Mouse (Mus musculus): ENCODE data around the gene Pcyt2. TPM values are rescaled to one million over a fixed set of nuclear protein-coding genes. Genes with fewer than 3 reads are reported as not detected.

Gene Pcyt2
- polyA plus RNA-seq, 1 experiment from 2014 or later: 187 TPM

DNA sequence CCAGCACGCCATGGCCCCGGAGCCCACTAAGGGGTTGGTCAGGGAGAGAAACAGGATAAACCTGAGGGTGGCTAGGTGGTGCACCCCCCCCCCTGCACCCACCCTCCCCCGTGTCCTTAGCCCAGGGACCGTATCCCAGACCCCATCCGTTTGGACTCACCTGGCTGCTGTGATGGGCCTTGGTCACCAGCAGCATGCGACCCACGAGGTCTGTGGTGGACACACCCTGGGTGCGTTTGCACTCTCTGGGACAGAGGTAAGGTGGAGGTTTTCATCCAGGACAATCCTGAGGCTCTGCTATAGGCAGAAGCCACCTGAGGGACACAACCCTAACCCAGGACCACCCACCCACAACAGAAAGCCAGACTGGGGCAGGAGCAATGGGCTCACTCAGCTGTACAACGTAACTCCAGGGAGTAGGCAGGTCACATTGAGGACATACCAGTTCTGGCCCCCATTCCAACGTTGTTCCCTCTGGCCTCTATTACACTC is 4.2 kb downstream of the Pcyt2 start:
- Histone ChIP-seq H3K4me2 (ENCODE audit: low read depth, low read length) (no peak overlapping the region), H3K36me3 (ENCODE audit: control insufficient read depth, insufficient read depth, low read length) (peaks cover 29% of the 10 kb centered on the region), H3K9ac (replicated peaks; ENCODE audit: low read depth, low read length) (no peak overlapping the region), H3K9me3 (ENCODE audit: control insufficient read depth, low read length) (no peaks in the 10 kb centered on the region), H3K4me3 (ENCODE audit: low read depth, low read length) (no peak overlapping the region), H3K27ac (ENCODE audit: low read depth, low read length) (no peak overlapping the region), H3K27me3 (ENCODE audit: control insufficient read depth, insufficient read depth, low read length) (0 out of 2 replicates have a peak, but pooled peaks cover 3% of the 10 kb centered on the region), H3K4me1 (ENCODE audit: control insufficient read depth, insufficient read depth, low read length) (peaks cover 15% of the 10 kb centered on the region)
- ATAC-seq (ENCODE audit: low read depth): no peak
- WGBS: 85% methylated on average over 10 of the region's 10 CpGs

DNA sequence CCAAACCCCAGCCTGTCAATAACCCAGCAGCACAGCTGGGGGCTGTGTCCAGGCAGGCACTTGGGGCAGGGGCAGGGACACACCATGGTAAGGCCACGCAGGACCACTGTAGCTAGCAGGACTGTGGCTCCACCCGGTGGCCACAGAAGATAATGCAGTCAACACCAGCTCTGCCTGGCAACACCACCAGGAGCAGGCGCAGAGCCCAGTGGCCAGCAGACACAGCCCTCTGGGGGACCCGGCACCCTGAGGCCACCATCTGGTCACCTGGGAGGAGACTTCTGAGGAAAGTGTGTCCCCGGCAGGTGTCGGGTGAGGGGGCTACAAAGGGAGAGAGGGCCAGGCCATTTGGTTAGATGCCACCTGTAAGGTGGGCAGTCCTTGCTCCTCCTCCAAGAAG is 5.0 kb downstream of the Pcyt2 start:
- Histone ChIP-seq H3K9ac (replicated peaks; ENCODE audit: low read depth, low read length) (no peak overlapping the region), H3K36me3 (ENCODE audit: control insufficient read depth, insufficient read depth, low read length) (peaks cover 28% of the 10 kb centered on the region), H3K9me3 (ENCODE audit: control insufficient read depth, low read length) (no peaks in the 10 kb centered on the region), H3K27me3 (ENCODE audit: control insufficient read depth, insufficient read depth, low read length) (0 out of 2 replicates have a peak, but pooled peaks cover 3% of the 10 kb centered on the region), H3K4me1 (ENCODE audit: control insufficient read depth, insufficient read depth, low read length) (peaks cover 20% of the 10 kb centered on the region), H3K27ac (ENCODE audit: low read depth, low read length) (no peak overlapping the region), H3K4me2 (ENCODE audit: low read depth, low read length) (no peak overlapping the region), H3K4me3 (ENCODE audit: low read depth, low read length) (no peak overlapping the region)
- peak; percentile 24; the same call in 1 of the 2 replicates for ATAC-seq (ENCODE audit: low read depth)
- WGBS: 51% methylated on average over 6 of the region's 6 CpGs

DNA sequence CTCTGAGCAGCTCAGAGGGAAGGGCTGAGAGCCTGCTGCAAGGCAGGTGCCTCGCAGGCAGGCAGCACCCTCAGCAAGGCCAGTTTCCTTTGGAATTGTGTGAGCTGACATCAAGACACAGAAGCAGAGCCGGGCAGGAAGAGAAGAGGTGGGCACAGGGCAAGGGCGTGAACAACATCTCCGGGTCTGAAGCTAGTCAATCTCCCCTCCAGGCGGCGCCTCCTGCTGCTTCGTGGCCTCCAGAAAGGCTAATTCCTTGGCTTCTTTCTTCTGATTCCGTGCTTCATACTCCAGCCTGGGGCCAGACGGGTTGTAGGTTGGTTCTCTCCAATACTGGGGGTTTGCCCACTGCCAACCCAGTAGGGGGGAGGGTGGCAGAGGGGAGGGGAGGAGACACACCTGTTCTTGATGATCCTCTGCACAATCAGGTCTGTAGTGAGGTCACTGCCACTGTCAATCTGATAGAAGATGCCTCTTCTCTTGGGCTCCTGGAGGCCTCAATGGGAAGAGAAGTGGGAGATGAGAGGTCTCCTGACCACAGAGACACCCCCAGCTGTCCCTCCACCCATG is 7.2 kb downstream of the Pcyt2 start:
- 80% methylated on average over 9 of the region's 9 CpGs for WGBS
- no peak for ATAC-seq (ENCODE audit: low read depth)
- H3K27me3 ChIP-seq (ENCODE audit: control insufficient read depth, insufficient read depth, low read length): 0 out of 2 replicates have a peak, but pooled peaks cover 3% of the 10 kb centered on the region
- no peak overlapping the region for H3K27ac ChIP-seq (ENCODE audit: low read depth, low read length)
- no peak overlapping the region for H3K9ac ChIP-seq (replicated peaks; ENCODE audit: low read depth, low read length)
- H3K4me3 ChIP-seq (ENCODE audit: low read depth, low read length): no peak overlapping the region
- H3K4me2 ChIP-seq (ENCODE audit: low read depth, low read length): no peak overlapping the region
- H3K4me1 ChIP-seq (ENCODE audit: control insufficient read depth, insufficient read depth, low read length): peaks cover 7% of the 10 kb centered on the region; the same call in 1 of the 2 replicates
- no peaks in the 10 kb centered on the region for H3K9me3 ChIP-seq (ENCODE audit: control insufficient read depth, low read length)
- peaks cover 29% of the 10 kb centered on the region for H3K36me3 ChIP-seq (ENCODE audit: control insufficient read depth, insufficient read depth, low read length)

DNA sequence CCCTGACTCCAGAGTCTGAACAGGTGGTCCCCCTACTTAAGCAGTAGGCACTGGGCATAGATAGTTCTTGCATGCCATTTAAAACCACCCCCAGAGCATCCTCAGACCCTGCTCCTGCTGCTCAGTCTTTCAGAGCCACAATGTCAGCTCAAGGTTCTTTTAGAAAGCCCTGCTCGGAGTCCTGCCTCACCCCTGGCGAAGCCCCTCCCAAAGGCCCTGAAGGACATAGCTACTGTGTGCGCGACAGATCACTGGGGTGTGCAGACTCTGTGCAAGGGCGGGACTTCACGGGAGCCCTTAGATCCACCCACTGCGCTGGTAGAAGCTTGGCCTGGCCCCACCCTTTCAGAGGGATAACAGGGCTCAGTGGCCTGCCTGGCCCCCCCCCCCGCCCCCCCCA is 8.5 kb downstream of the Pcyt2 start:
- no peak overlapping the region for H3K4me3 ChIP-seq (ENCODE audit: low read depth, low read length)
- no peak overlapping the region for H3K9ac ChIP-seq (replicated peaks; ENCODE audit: low read depth, low read length)
- peaks cover 7% of the 10 kb centered on the region; the same call in 1 of the 2 replicates for H3K4me1 ChIP-seq (ENCODE audit: control insufficient read depth, insufficient read depth, low read length)
- 42% methylated on average over 7 of the region's 8 CpGs for WGBS
- H3K36me3 ChIP-seq (ENCODE audit: control insufficient read depth, insufficient read depth, low read length): peaks cover 40% of the 10 kb centered on the region
- H3K27ac ChIP-seq (ENCODE audit: low read depth, low read length): no peak overlapping the region
- no peaks in the 10 kb centered on the region for H3K9me3 ChIP-seq (ENCODE audit: control insufficient read depth, low read length)
- 0 out of 2 replicates have a peak, but pooled peaks cover 3% of the 10 kb centered on the region for H3K27me3 ChIP-seq (ENCODE audit: control insufficient read depth, insufficient read depth, low read length)
- ATAC-seq (ENCODE audit: low read depth): no peak
- no peak overlapping the region for H3K4me2 ChIP-seq (ENCODE audit: low read depth, low read length)

DNA sequence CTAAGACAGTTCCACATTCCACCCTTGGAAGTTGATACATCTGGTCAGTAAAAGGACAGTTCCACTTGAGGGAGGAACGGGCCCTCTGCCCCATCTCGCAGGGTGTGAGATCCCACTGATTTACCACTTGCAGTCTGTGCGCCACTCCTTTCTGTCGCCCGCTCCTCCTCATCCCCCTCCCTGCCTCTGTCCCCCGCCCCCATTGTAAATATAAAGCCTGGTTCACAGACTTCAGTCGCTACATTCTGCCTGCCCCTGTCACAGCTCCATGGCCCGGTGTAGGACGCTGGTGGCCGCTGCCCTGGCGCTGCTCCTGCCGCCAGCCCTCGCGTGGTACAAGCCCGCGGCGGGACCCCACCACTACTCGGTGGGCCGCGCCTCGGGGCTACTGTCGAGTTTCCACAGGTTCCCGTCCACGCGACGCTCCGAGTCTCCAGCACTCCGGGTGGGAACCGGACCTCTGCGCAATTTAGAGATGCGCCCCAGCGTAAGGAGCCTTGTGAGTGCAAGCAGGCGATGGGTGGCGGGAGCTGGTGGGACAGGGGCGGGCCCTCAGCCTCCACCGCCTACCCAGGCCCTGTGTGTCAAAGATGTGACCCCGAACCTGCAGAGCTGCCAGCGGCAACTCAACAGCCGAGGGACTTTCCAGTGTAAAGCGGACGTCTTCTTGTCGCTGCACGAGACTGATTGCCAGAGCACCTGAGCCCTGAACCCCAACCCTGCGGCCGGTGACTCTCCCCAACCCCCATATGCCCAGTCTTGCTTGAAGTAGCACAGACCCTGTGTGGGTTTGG is 9.3 kb downstream of the Pcyt2 start, which contains the start of gene Npb:
Gene Npb, plus strand, starts transcription at position 237 of the 794 bp plus-strand sequence.
- peaks cover 43% of the 10 kb centered on the region for H3K36me3 ChIP-seq (ENCODE audit: control insufficient read depth, insufficient read depth, low read length)
- WGBS: 6% methylated on average over 45 of the region's 45 CpGs
- peak; percentile 14; the same call in 1 of the 2 replicates for ATAC-seq (ENCODE audit: low read depth)
- peak within 1 kb of the TSS; percentile 39 for H3K4me2 ChIP-seq (ENCODE audit: low read depth, low read length)
- H3K4me3 ChIP-seq (ENCODE audit: low read depth, low read length): peak within 1 kb of the TSS; percentile 9; the same call in 1 of the 2 replicates
- H3K9me3 ChIP-seq (ENCODE audit: control insufficient read depth, low read length): no peaks in the 10 kb centered on the region
- H3K9ac ChIP-seq (replicated peaks; ENCODE audit: low read depth, low read length): peak within 1 kb of the TSS; percentile 11; the same call in 1 of the 2 replicates
- peaks cover 7% of the 10 kb centered on the region; the same call in 1 of the 2 replicates for H3K4me1 ChIP-seq (ENCODE audit: control insufficient read depth, insufficient read depth, low read length)
- 0 out of 2 replicates have a peak, but pooled peaks cover 3% of the 10 kb centered on the region for H3K27me3 ChIP-seq (ENCODE audit: control insufficient read depth, insufficient read depth, low read length)
- no peak within 1 kb of the TSS for H3K27ac ChIP-seq (ENCODE audit: low read depth, low read length)

DNA sequence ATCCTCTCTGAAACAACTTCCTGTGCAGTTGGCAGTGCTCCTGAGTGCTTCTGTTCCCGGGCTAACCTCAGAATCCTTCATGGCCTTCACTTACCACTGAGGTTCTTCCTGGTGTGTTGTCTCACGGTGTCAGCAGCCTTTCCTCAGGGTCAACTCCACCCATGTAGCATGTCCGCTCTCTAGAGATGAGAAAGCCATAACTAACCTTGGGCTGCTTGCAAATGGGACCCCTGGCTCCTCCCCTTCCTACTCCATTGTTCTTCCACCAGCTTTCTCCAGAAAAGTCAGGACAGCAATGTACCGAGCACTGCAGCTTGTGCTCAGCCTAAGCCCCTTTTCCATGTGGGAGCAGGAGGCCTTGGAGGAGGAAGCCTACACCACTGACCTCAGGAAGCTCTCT is 11.0 kb downstream of the Pcyt2 start:
- no peak for ATAC-seq (ENCODE audit: low read depth)
- WGBS: 69% methylated on average over 4 of the region's 4 CpGs
- Histone ChIP-seq H3K9ac (replicated peaks; ENCODE audit: low read depth, low read length) (no peak overlapping the region), H3K27ac (ENCODE audit: low read depth, low read length) (no peak overlapping the region), H3K9me3 (ENCODE audit: control insufficient read depth, low read length) (no peaks in the 10 kb centered on the region), H3K36me3 (ENCODE audit: control insufficient read depth, insufficient read depth, low read length) (peaks cover 46% of the 10 kb centered on the region), H3K4me2 (ENCODE audit: low read depth, low read length) (no peak overlapping the region), H3K4me3 (ENCODE audit: low read depth, low read length) (no peak overlapping the region), H3K27me3 (ENCODE audit: control insufficient read depth, insufficient read depth, low read length) (0 out of 2 replicates have a peak, but pooled peaks cover 3% of the 10 kb centered on the region), H3K4me1 (ENCODE audit: control insufficient read depth, insufficient read depth, low read length) (peaks cover 7% of the 10 kb centered on the region; the same call in 1 of the 2 replicates)

DNA sequence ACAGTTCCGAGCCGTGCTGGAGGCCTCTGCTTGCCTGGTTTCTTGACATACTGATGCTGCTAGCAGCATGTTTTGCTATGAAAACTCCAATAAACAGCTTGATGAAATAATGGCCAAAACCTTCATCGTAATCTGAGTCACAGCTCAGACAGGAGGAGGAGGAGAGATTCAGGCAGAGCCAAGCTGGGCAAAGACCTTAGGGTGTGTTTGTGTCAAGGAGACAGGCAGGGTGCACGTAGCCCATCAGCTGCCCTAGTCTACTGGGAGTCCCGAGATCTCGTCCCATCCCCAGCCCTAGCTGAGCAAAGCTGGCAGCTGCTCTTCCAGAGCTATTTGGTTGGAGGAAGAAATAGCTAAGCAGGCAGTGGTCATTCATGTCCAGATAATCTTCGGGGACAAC is 12.1 kb downstream of the Pcyt2 start:
- Histone ChIP-seq H3K9ac (replicated peaks; ENCODE audit: low read depth, low read length) (no peak overlapping the region), H3K27me3 (ENCODE audit: control insufficient read depth, insufficient read depth, low read length) (0 out of 2 replicates have a peak, but pooled peaks cover 3% of the 10 kb centered on the region), H3K36me3 (ENCODE audit: control insufficient read depth, insufficient read depth, low read length) (peaks cover 40% of the 10 kb centered on the region), H3K9me3 (ENCODE audit: control insufficient read depth, low read length) (no peaks in the 10 kb centered on the region), H3K4me2 (ENCODE audit: low read depth, low read length) (no peak overlapping the region), H3K4me1 (ENCODE audit: control insufficient read depth, insufficient read depth, low read length) (peaks cover 7% of the 10 kb centered on the region; the same call in 1 of the 2 replicates), H3K4me3 (ENCODE audit: low read depth, low read length) (no peak overlapping the region), H3K27ac (ENCODE audit: low read depth, low read length) (no peak overlapping the region)
- ATAC-seq (ENCODE audit: low read depth): no peak
- 95% methylated on average over 7 of the region's 7 CpGs for WGBS

DNA sequence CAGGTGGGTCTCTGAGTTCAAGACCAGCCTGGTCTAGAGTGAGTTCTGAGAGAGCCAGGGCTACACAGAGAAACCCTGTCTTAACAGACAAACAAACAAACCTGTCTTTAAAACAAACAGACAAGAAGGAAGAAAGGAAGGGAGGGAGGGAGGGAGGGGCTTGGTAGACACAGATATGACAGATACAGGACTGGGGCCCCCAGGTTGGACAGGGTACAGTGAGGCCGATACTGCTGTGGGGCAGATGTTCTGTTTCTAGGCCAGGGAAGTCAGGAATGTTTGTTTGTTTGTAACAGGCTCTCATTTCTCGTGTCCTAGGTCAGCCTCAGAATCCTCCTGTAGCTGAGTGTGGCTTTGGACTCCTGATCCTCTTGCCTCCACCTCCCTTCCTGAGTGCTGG is 14.2 kb downstream of the Pcyt2 start:
- ATAC-seq (ENCODE audit: low read depth): no peak
- no peak overlapping the region for H3K4me3 ChIP-seq (ENCODE audit: low read depth, low read length)
- H3K27me3 ChIP-seq (ENCODE audit: control insufficient read depth, insufficient read depth, low read length): no peaks in the 10 kb centered on the region
- WGBS: 75% methylated on average over 2 of the region's 2 CpGs
- no peaks in the 10 kb centered on the region for H3K9me3 ChIP-seq (ENCODE audit: control insufficient read depth, low read length)
- no peak overlapping the region for H3K9ac ChIP-seq (replicated peaks; ENCODE audit: low read depth, low read length)
- H3K27ac ChIP-seq (ENCODE audit: low read depth, low read length): no peak overlapping the region
- peaks cover 12% of the 10 kb centered on the region for H3K4me1 ChIP-seq (ENCODE audit: control insufficient read depth, insufficient read depth, low read length)
- no peak overlapping the region for H3K4me2 ChIP-seq (ENCODE audit: low read depth, low read length)
- peaks cover 36% of the 10 kb centered on the region for H3K36me3 ChIP-seq (ENCODE audit: control insufficient read depth, insufficient read depth, low read length)

DNA sequence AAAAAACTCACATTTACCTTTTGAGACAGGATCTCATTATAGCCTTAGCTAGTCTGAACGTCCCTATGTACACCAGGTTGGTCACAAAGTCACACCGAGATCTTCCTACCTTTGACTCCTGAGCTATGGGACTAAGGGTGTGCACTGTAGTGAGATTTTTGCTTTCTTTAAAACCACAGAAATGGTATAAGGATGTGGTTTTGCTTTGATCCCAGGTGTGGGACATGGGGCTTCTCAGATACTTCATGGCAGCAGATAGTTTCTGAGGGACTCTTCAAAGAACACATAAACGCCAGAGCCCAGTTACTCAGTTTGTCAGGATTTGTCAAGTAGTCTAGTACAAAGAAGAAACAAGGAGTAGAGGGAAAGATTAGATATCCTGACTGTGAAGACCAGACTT is 17.0 kb downstream of the Pcyt2 start:
- no peak overlapping the region for H3K4me2 ChIP-seq (ENCODE audit: low read depth, low read length)
- H3K9ac ChIP-seq (replicated peaks; ENCODE audit: low read depth, low read length): no peak overlapping the region
- no peaks in the 10 kb centered on the region for H3K27me3 ChIP-seq (ENCODE audit: control insufficient read depth, insufficient read depth, low read length)
- H3K36me3 ChIP-seq (ENCODE audit: control insufficient read depth, insufficient read depth, low read length): peaks cover 44% of the 10 kb centered on the region
- H3K4me3 ChIP-seq (ENCODE audit: low read depth, low read length): no peak overlapping the region
- H3K9me3 ChIP-seq (ENCODE audit: control insufficient read depth, low read length): no peaks in the 10 kb centered on the region
- WGBS: 93% methylated on average over 3 of the region's 3 CpGs
- H3K27ac ChIP-seq (ENCODE audit: low read depth, low read length): no peak overlapping the region
- H3K4me1 ChIP-seq (ENCODE audit: control insufficient read depth, insufficient read depth, low read length): peaks cover 13% of the 10 kb centered on the region
- no peak for ATAC-seq (ENCODE audit: low read depth)
